Mouse (Mus musculus) limb, embryonic 12.5 days (tissue): ENCODE results near the gene Borcs7. TPM values are rescaled to one million over a fixed set of nuclear protein-coding genes. Genes with fewer than 3 reads are reported as not detected.

Source experiments
- ATAC-seq: fragments of 200-750 bp; cut with Nextera tagmentation; 2 replicates; pipeline ENCODE4 v1.8.0; 2017; ENCODE audit warnings: low read depth, moderate TSS enrichment; ENCODE audit not compliant: insufficient number of reproducible peaks, insufficient read depth, low FRiP score, low TSS enrichment
- H3K27ac ChIP-seq: fragments of 300-500 bp; sonication (generic); 2 replicates; pipeline ENCODE4 v1.5.1; 2016; ENCODE audit warnings: mild to moderate bottlenecking, moderate library complexity
- H3K27me3 ChIP-seq: fragments of 300-500 bp; sonication (generic); 2 replicates; pipeline ENCODE4 v1.6.1; 2016; ENCODE audit warnings: mild to moderate bottlenecking, moderate library complexity
- H3K36me3 ChIP-seq: fragments of 300-500 bp; sonication (generic); 2 replicates; pipeline ENCODE4 v1.6.1; 2016; ENCODE audit warnings: mild to moderate bottlenecking, moderate library complexity
- H3K4me1 ChIP-seq: fragments of 300-500 bp; sonication (generic); replicated peaks from 2 replicates; pipeline ENCODE4 v1.6.1; 2016
- H3K4me2 ChIP-seq: fragments of 300-500 bp; sonication (generic); 2 replicates; pipeline ENCODE4 v1.6.1; 2016; ENCODE audit warnings: mild to moderate bottlenecking, moderate library complexity
- H3K4me3 ChIP-seq: fragments of 300-500 bp; sonication (generic); replicated peaks from 2 replicates; pipeline ENCODE4 v1.5.1; 2016; ENCODE audit warnings: mild to moderate bottlenecking
- H3K9ac ChIP-seq: fragments of 300-500 bp; sonication (generic); replicated peaks from 2 replicates; pipeline ENCODE4 v1.6.1; 2016; ENCODE audit warnings: mild to moderate bottlenecking, moderate library complexity
- H3K9me3 ChIP-seq: fragments of 300-500 bp; sonication (generic); 2 replicates; pipeline ENCODE4 v1.6.1; 2016; ENCODE audit warnings: mild to moderate bottlenecking, moderate library complexity
- WGBS: fragments of 180-500 bp; shearing (Covaris S2); methylation state at CpG from one replicate; pipeline ENCODE4 v1.1.7; 2016; 5-methylcytosine and 5-hydroxymethylcytosine counted together
- polyA plus RNA-seq: library from polyadenylated mRNA; unstranded; fragments of >200 nt; fragmentation: Nextera tagmentation; extraction: Ambion mirVana; gene quantifications from 2 replicates; pipeline ENCODE4 v1.2.1, GENCODE M21; 2016

Borcs7 gene
- polyA plus RNA-seq, 1 experiment from 2014 or later = 15.8 TPM

- 66% methylated on average over 7 of the region's 7 CpGs for WGBS
- H3K9me3 ChIP-seq = no peaks in the 10 kb centered on the region
- H3K27me3 ChIP-seq = no peaks in the 10 kb centered on the region; the same call in 1 of the 2 replicates
- no peak overlapping the region for H3K4me3 ChIP-seq
- H3K4me2 ChIP-seq = no peak overlapping the region
- H3K27ac ChIP-seq = no peak overlapping the region
- no peaks in the 10 kb centered on the region for H3K36me3 ChIP-seq
- H3K4me1 ChIP-seq = peaks cover 4% of the 10 kb centered on the region
- ATAC-seq = no peak
- H3K9ac ChIP-seq = no peak overlapping the region
Observed at GRCm38 (mm10) chr19:46665474-46665873, 24.2 kb upstream of the Borcs7 start.

GRCm38 (mm10) chr19:46667300-46667699, 22.4 kb upstream of the Borcs7 start:
- Histone ChIP-seq H3K9me3 (no peaks in the 10 kb centered on the region), H3K4me2 (no peak overlapping the region), H3K27me3 (peaks cover 9% of the 10 kb centered on the region; the same call in 1 of the 2 replicates), H3K36me3 (no peaks in the 10 kb centered on the region), H3K9ac (no peak overlapping the region), H3K4me1 (no peaks in the 10 kb centered on the region), H3K27ac (no peak overlapping the region), H3K4me3 (no peak overlapping the region)
- 44% methylated on average over 11 of the region's 11 CpGs for WGBS
- ATAC-seq = no peak

- H3K36me3 ChIP-seq = no peaks in the 10 kb centered on the region
- H3K4me2 ChIP-seq = no peak overlapping the region
- ATAC-seq = no peak
- no peaks in the 10 kb centered on the region for H3K9me3 ChIP-seq
- H3K27me3 ChIP-seq = peaks cover 16% of the 10 kb centered on the region
- 85% methylated on average over 10 of the region's 10 CpGs for WGBS
- H3K27ac ChIP-seq = no peak overlapping the region
- H3K9ac ChIP-seq = no peak overlapping the region
- H3K4me3 ChIP-seq = no peak overlapping the region
- H3K4me1 ChIP-seq = no peaks in the 10 kb centered on the region
Observed at GRCm38 (mm10) chr19:46668263-46668662, 21.4 kb upstream of the Borcs7 start.

- no peak overlapping the region for H3K4me2 ChIP-seq
- H3K27me3 ChIP-seq = peaks cover 16% of the 10 kb centered on the region
- H3K27ac ChIP-seq = no peak overlapping the region
- no peak overlapping the region for H3K4me3 ChIP-seq
- H3K9me3 ChIP-seq = no peaks in the 10 kb centered on the region
- H3K4me1 ChIP-seq = no peaks in the 10 kb centered on the region
- WGBS = 85% methylated on average over 5 of the region's 5 CpGs
- no peaks in the 10 kb centered on the region for H3K36me3 ChIP-seq
- no peak for ATAC-seq
- no peak overlapping the region for H3K9ac ChIP-seq
Observed at GRCm38 (mm10) chr19:46669802-46670201, 19.9 kb upstream of the Borcs7 start.

- Histone ChIP-seq H3K4me3 (no peak overlapping the region), H3K4me2 (no peak overlapping the region), H3K9me3 (no peaks in the 10 kb centered on the region), H3K4me1 (no peaks in the 10 kb centered on the region), H3K27ac (no peak overlapping the region), H3K9ac (no peak overlapping the region), H3K36me3 (no peaks in the 10 kb centered on the region), H3K27me3 (peaks cover 16% of the 10 kb centered on the region)
- ATAC-seq = no peak
- WGBS = 23% methylated on average over 13 of the region's 13 CpGs
Observed at GRCm38 (mm10) chr19:46670691-46671090, 19.0 kb upstream of the Borcs7 start.

- peaks cover 16% of the 10 kb centered on the region; the same call in 1 of the 2 replicates for H3K27me3 ChIP-seq
- no peak within 1 kb of the TSS for H3K4me3 ChIP-seq
- H3K27ac ChIP-seq = no peak within 1 kb of the TSS
- H3K36me3 ChIP-seq = no peaks in the 10 kb centered on the region
- H3K9me3 ChIP-seq = no peaks in the 10 kb centered on the region
- no peak for ATAC-seq
- H3K4me1 ChIP-seq = no peaks in the 10 kb centered on the region
- no peak within 1 kb of the TSS for H3K9ac ChIP-seq
- 64% methylated on average over 5 of the region's 5 CpGs for WGBS
- no peak within 1 kb of the TSS for H3K4me2 ChIP-seq
Observed at GRCm38 (mm10) chr19:46672766-46673418, 16.8 kb upstream of the Borcs7 start, which contains the start of gene Cyp17a1. Cyp17a1 (minus strand) TSS chr19:46673172.

GRCm38 (mm10) chr19:46675641-46676040, 14.1 kb upstream of the Borcs7 start:
- Histone ChIP-seq H3K9ac (no peak overlapping the region), H3K4me2 (no peak overlapping the region), H3K4me1 (no peaks in the 10 kb centered on the region), H3K27me3 (peaks cover 16% of the 10 kb centered on the region; the same call in 1 of the 2 replicates), H3K36me3 (no peaks in the 10 kb centered on the region), H3K9me3 (no peaks in the 10 kb centered on the region), H3K27ac (no peak overlapping the region), H3K4me3 (no peak overlapping the region)
- ATAC-seq = no peak
- WGBS = 74% methylated on average over 3 of the region's 3 CpGs

- Histone ChIP-seq H3K36me3 (no peaks in the 10 kb centered on the region), H3K4me1 (no peaks in the 10 kb centered on the region), H3K4me3 (no peak overlapping the region), H3K27ac (no peak overlapping the region), H3K9me3 (no peaks in the 10 kb centered on the region), H3K9ac (no peak overlapping the region), H3K4me2 (no peak overlapping the region), H3K27me3 (no peaks in the 10 kb centered on the region)
- no peak for ATAC-seq
- 65% methylated on average over 12 of the region's 12 CpGs for WGBS
Observed at GRCm38 (mm10) chr19:46679720-46680383, 9.9 kb upstream of the Borcs7 start.

GRCm38 (mm10) chr19:46690387-46690786, 681 bp downstream of the Borcs7 start:
- 81% methylated on average over 11 of the region's 11 CpGs for WGBS
- ATAC-seq = peak; percentile 10; the same call in 1 of the 2 replicates
- no peaks in the 10 kb centered on the region for H3K27me3 ChIP-seq
- peaks cover 12% of the 10 kb centered on the region for H3K36me3 ChIP-seq
- peak overlapping the region; percentile 50 for H3K4me3 ChIP-seq
- no peak overlapping the region for H3K27ac ChIP-seq
- H3K4me1 ChIP-seq = peaks cover 8% of the 10 kb centered on the region; the same call in 1 of the 2 replicates
- H3K9me3 ChIP-seq = no peaks in the 10 kb centered on the region
- peak overlapping the region; percentile 61 for H3K4me2 ChIP-seq
- peak overlapping the region; percentile 64; the same call in 1 of the 2 replicates for H3K9ac ChIP-seq

- H3K9ac ChIP-seq = no peak overlapping the region
- ATAC-seq = no peak
- H3K27me3 ChIP-seq = no peaks in the 10 kb centered on the region
- H3K36me3 ChIP-seq = peaks cover 12% of the 10 kb centered on the region
- H3K4me1 ChIP-seq = peaks cover 8% of the 10 kb centered on the region; the same call in 1 of the 2 replicates
- H3K4me2 ChIP-seq = no peak overlapping the region
- H3K9me3 ChIP-seq = no peaks in the 10 kb centered on the region
- H3K27ac ChIP-seq = no peak overlapping the region
- WGBS = 85% methylated on average over 2 of the region's 2 CpGs
- no peak overlapping the region for H3K4me3 ChIP-seq
Observed at GRCm38 (mm10) chr19:46691078-46691477, 1.4 kb downstream of the Borcs7 start.

- H3K4me2 ChIP-seq = no peak overlapping the region
- H3K4me3 ChIP-seq = no peak overlapping the region
- no peak overlapping the region for H3K27ac ChIP-seq
- WGBS = 92% methylated on average over 4 of the region's 4 CpGs
- no peak overlapping the region for H3K9ac ChIP-seq
- H3K36me3 ChIP-seq = peaks cover 12% of the 10 kb centered on the region
- H3K27me3 ChIP-seq = no peaks in the 10 kb centered on the region
- no peaks in the 10 kb centered on the region for H3K9me3 ChIP-seq
- peaks cover 8% of the 10 kb centered on the region; the same call in 1 of the 2 replicates for H3K4me1 ChIP-seq
- ATAC-seq = no peak
Observed at GRCm38 (mm10) chr19:46693146-46693545, 3.4 kb downstream of the Borcs7 start.
